Mouse (Mus musculus) gastrocnemius, adult 18-20 months (tissue): ENCODE results near the gene Tctn1. TPM values are rescaled to one million over a fixed set of nuclear protein-coding genes. Genes with fewer than 3 reads are reported as not detected.

Experiments used
- total RNA-seq, 2 experiments: library from RNA; stranded (reverse); gene quantifications; 2 replicates each; pipeline ENCODE4 v1.2.3; 2021

Tctn1 gene
- total RNA-seq, 2 experiments from 2014 or later = 1.3 to 2.0 TPM

Other genes with a start within 250 kb of the Tctn1 start
- gene Cux2, start 214.4 kb downstream of the Tctn1 start, total RNA-seq = 1 to 10 TPM; 4.4 to 4.7 TPM
- 1,000 to 10,000 TPM; 1,098 to 1,338 TPM for gene Myl2, start 163.5 kb downstream of the Tctn1 start, total RNA-seq
- gene Ccdc63, start 123.6 kb downstream of the Tctn1 start, total RNA-seq = not detected
- 100 to 1,000 TPM; 125 to 143 TPM for gene Ppp1cc, start 106.2 kb downstream of the Tctn1 start, total RNA-seq
- gene Hvcn1, start 57.7 kb downstream of the Tctn1 start, total RNA-seq = 1 to 10 TPM in 1 of 2 experiments, under 1 TPM in 1; 0.80 to 1.2 TPM
- 10 to 100 TPM; 91.6 to 96.4 TPM for gene Pptc7, start 19.9 kb upstream of the Tctn1 start, total RNA-seq
- under 1 TPM; 0.27 to 0.69 TPM for gene Rad9b, start 89.8 kb upstream of the Tctn1 start, total RNA-seq
- gene Vps29, start 89.9 kb upstream of the Tctn1 start, total RNA-seq = 10 to 100 TPM; 43.7 to 48.5 TPM
- gene Gpn3, start 107.4 kb upstream of the Tctn1 start, total RNA-seq = 10 to 100 TPM; 32.8 to 35.3 TPM
- gene Fam216a, start 107.9 kb upstream of the Tctn1 start, total RNA-seq = 1 to 10 TPM; 4.5 to 5.4 TPM
- gene Arpc3, start 127.4 kb upstream of the Tctn1 start, total RNA-seq = 10 to 100 TPM; 54.0 to 63.0 TPM
- 10 to 100 TPM; 14.9 to 16.0 TPM for gene Anapc7, start 157.2 kb upstream of the Tctn1 start, total RNA-seq
- gene Atp2a2, start 237.8 kb upstream of the Tctn1 start, total RNA-seq = 100 to 1,000 TPM; 447 to 563 TPM